Mouse (Mus musculus) hindbrain, embryonic 15.5 days (tissue): ENCODE measurements around the gene Trim68. TPM values are rescaled to one million over a fixed set of nuclear protein-coding genes. Genes with fewer than 3 reads are reported as not detected.
"Not testable (repeated sequence)": the region's sequence is repeated elsewhere in the genome, so short reads cannot be mapped to it uniquely, and the experiment has no call there.

Experiments
- ATAC-seq: fragments of 200-750 bp; cut with Nextera tagmentation; 2 replicates; pipeline ENCODE4 v1.8.0; 2017; ENCODE audit warnings: low read depth, moderate number of reproducible peaks, moderate TSS enrichment; ENCODE audit not compliant: low FRiP score
- H3K27ac ChIP-seq: fragments of 300-500 bp; sonication (generic); replicated peaks from 2 replicates; pipeline ENCODE4 v1.5.1; 2015; ENCODE audit warnings: mild to moderate bottlenecking, inconsistent platforms
- H3K27me3 ChIP-seq: fragments of 300-500 bp; sonication (generic); 2 replicates; pipeline ENCODE4 v1.6.1; 2015; ENCODE audit warnings: control low read depth, inconsistent platforms
- H3K36me3 ChIP-seq: fragments of 300-500 bp; sonication (generic); 2 replicates; pipeline ENCODE4 v1.6.1; 2015; ENCODE audit warnings: control low read depth, inconsistent platforms
- H3K4me1 ChIP-seq: fragments of 300-500 bp; sonication (generic); replicated peaks from 2 replicates; pipeline ENCODE4 v1.6.1; 2015; ENCODE audit warnings: control low read depth, inconsistent platforms
- H3K4me2 ChIP-seq: fragments of 300-500 bp; sonication (generic); 2 replicates; pipeline ENCODE4 v1.6.1; 2015; ENCODE audit warnings: moderate library complexity, mild to moderate bottlenecking, inconsistent platforms
- H3K4me3 ChIP-seq: fragments of 300-500 bp; sonication (generic); 2 replicates; pipeline ENCODE4 v1.5.1; 2015; ENCODE audit warnings: mild to moderate bottlenecking, inconsistent platforms
- H3K9ac ChIP-seq: fragments of 300-500 bp; sonication (generic); 2 replicates; pipeline ENCODE4 v1.6.1; 2015; ENCODE audit warnings: inconsistent platforms
- H3K9me3 ChIP-seq: fragments of 300-500 bp; sonication (generic); 2 replicates; pipeline ENCODE4 v1.6.1; 2016; ENCODE audit warnings: control low read depth, inconsistent platforms
- whole genome bisulfite sequencing: fragments of 180-500 bp; shearing (Covaris S2); methylation state at CpG from one replicate; pipeline ENCODE4 v1.1.7; 2015; 5-methylcytosine and 5-hydroxymethylcytosine counted together
- polyA plus RNA-seq: library from polyadenylated mRNA; unstranded; fragments of >200 nt; fragmentation: Nextera tagmentation; extraction: Ambion mirVana; gene quantifications from 2 replicates; pipeline ENCODE4 v1.2.1, GENCODE M21; 2015

The Trim68 gene
- polyA plus RNA-seq, 1 experiment from 2014 or later, result 7.0 TPM

- H3K9ac ChIP-seq, H3K4me2 ChIP-seq, H3K4me1 ChIP-seq, H3K4me3 ChIP-seq, ATAC-seq, H3K27me3 ChIP-seq, H3K36me3 ChIP-seq, H3K9me3 ChIP-seq, H3K27ac ChIP-seq: not testable (repeated sequence)
- WGBS, result 91% methylated on average over 4 of the region's 4 CpGs
Measured at GRCm38 (mm10) chr7:102644945-102645344, 42.2 kb downstream of the Trim68 start.

GRCm38 (mm10) chr7:102638132-102638531 lies 49.0 kb downstream of the Trim68 start, which contains the start of gene Olfr554:
Olfr554 (plus strand) TSS chr7:102638432.
- no peak within 1 kb of the TSS for H3K4me2 ChIP-seq

GRCm38 (mm10) chr7:102636665-102637064 lies 50.5 kb downstream of the Trim68 start:
- no peaks in the 10 kb centered on the region for H3K27me3 ChIP-seq
- H3K4me2 ChIP-seq, result no peak overlapping the region
- H3K4me3 ChIP-seq, result no peak overlapping the region
- WGBS, result 34% methylated on average over 3 of the region's 3 CpGs
- ATAC-seq, result no peak
- no peaks in the 10 kb centered on the region for H3K36me3 ChIP-seq
- no peaks in the 10 kb centered on the region for H3K9me3 ChIP-seq
- H3K27ac ChIP-seq, result no peak overlapping the region
- no peaks in the 10 kb centered on the region for H3K4me1 ChIP-seq
- H3K9ac ChIP-seq, result no peak overlapping the region

More at GRCm38 (mm10) chr7:102638132-102638531, 49.0 kb downstream of the Trim68 start, which contains the start of gene Olfr554:
- Histone ChIP-seq H3K4me1 (no peaks in the 10 kb centered on the region), H3K4me3 (no peak within 1 kb of the TSS), H3K9ac (no peak within 1 kb of the TSS), H3K36me3 (no peaks in the 10 kb centered on the region), H3K27ac (no peak within 1 kb of the TSS), H3K9me3 (no peaks in the 10 kb centered on the region), H3K27me3 (no peaks in the 10 kb centered on the region)
- no peak for ATAC-seq
- 87% methylated on average over 1 of the region's 1 CpGs for WGBS

Other genes starting within 250 kb of the Trim68 start
- 51.4 and 61.4 TPM in 2 replicates for gene Rrm1, start 245.6 kb downstream of the Trim68 start, polyA plus RNA-seq
- gene Olfr543, start 205.6 kb downstream of the Trim68 start, polyA plus RNA-seq, result 0.34 and 0.52 TPM in 2 replicates
- 0.16 and 0.18 TPM in 2 replicates for gene Olfr544, start 199.0 kb downstream of the Trim68 start, polyA plus RNA-seq
- 0.13 and 0.25 TPM in 2 replicates for gene Olfr545, start 187.8 kb downstream of the Trim68 start, polyA plus RNA-seq
- not detected in 2 replicates for gene Olfr547, start 152.6 kb downstream of the Trim68 start, polyA plus RNA-seq
- gene Olfr548-ps1, start 146.4 kb downstream of the Trim68 start, polyA plus RNA-seq, result not detected in 2 replicates
- not detected in 2 replicates for gene Olfr549, start 137.5 kb downstream of the Trim68 start, polyA plus RNA-seq
- gene Trim21, start 121.8 kb downstream of the Trim68 start, polyA plus RNA-seq, result 0.25 and 0.26 TPM in 2 replicates
- not detected in 2 replicates for gene Olfr550, start 115.9 kb downstream of the Trim68 start, polyA plus RNA-seq
- gene Olfr551, start 95.4 kb downstream of the Trim68 start, polyA plus RNA-seq, result not detected in 2 replicates
- 0.04 TPM in 1 of 2 replicates, not detected in the other for gene Olfr552, start 89.6 kb downstream of the Trim68 start, polyA plus RNA-seq
- gene Olfr553, start 69.1 kb downstream of the Trim68 start, polyA plus RNA-seq, result not detected in 2 replicates
- not detected in 2 replicates for gene Olfr554, start 48.9 kb downstream of the Trim68 start, polyA plus RNA-seq
- not detected in 2 replicates for gene Olfr555, start 28.5 kb downstream of the Trim68 start, polyA plus RNA-seq
- gene Olfr556, start 22.4 kb downstream of the Trim68 start, polyA plus RNA-seq, result not detected in 2 replicates
- not detected in 2 replicates for gene Olfr557, start 8.6 kb upstream of the Trim68 start, polyA plus RNA-seq
- gene Olfr558, start 14.9 kb upstream of the Trim68 start, polyA plus RNA-seq, result 0.13 and 0.14 TPM in 2 replicates
- not detected in 2 replicates for gene Olfr33, start 31.7 kb upstream of the Trim68 start, polyA plus RNA-seq
- not detected in 2 replicates for gene Olfr559, start 40.2 kb upstream of the Trim68 start, polyA plus RNA-seq
- gene Olfr560, start 72.0 kb upstream of the Trim68 start, polyA plus RNA-seq, result not detected in 2 replicates
- 0.12 TPM in 1 of 2 replicates, not detected in the other for gene Olfr78, start 72.1 kb upstream of the Trim68 start, polyA plus RNA-seq
- gene Olfr561, start 83.9 kb upstream of the Trim68 start, polyA plus RNA-seq, result not detected in 2 replicates
- gene Olfr564, start 116.2 kb upstream of the Trim68 start, polyA plus RNA-seq, result not detected in 2 replicates
- gene Olfr566, start 171.4 kb upstream of the Trim68 start, polyA plus RNA-seq, result not detected in 2 replicates
- not detected in 2 replicates for gene Olfr568, start 189.8 kb upstream of the Trim68 start, polyA plus RNA-seq
- not detected in 2 replicates for gene Olfr569, start 203.6 kb upstream of the Trim68 start, polyA plus RNA-seq
- 0.14 TPM in 1 of 2 replicates, not detected in the other for gene Olfr570, start 207.2 kb upstream of the Trim68 start, polyA plus RNA-seq
- not detected in 2 replicates for gene Olfr571, start 230.2 kb upstream of the Trim68 start, polyA plus RNA-seq
- not detected in 2 replicates for gene Olfr572, start 237.1 kb upstream of the Trim68 start, polyA plus RNA-seq